Comparison of ENCODE assay signal across 15 mouse cellular contexts in genomic region chr15:103551053-103551452, GRCm38 (mm10). TPM values are rescaled to one million over a fixed set of nuclear protein-coding genes. Genes with fewer than 3 reads are reported as not detected.
"Had no signal": no experiment of that assay in that cellular context is flagged by ENCODE, and none has a peak within 500 bp of the region (broad histone marks: within the 10 kb centered on the region; RNA-seq: fewer than 3 reads in every experiment).

No protein-coding gene starts in this region.

- H3K9me3 ChIP-seq: limb, embryonic 15.5 days; liver, embryonic 13.5 days; lung, embryonic 15.5 days; midbrain, embryonic 13.5 days; neural tube, embryonic 13.5 days had no signal

- DNase-seq: kidney, adult 8-10 months; kidney, postnatal 36 days; layer of hippocampus, adult 9-11 months; liver, embryonic 13.5 days; liver, postnatal 0 days; right cerebral cortex, adult 18-20 months; right cerebral cortex, postnatal 25 days had no signal

- H3K27ac ChIP-seq: limb, embryonic 15.5 days; liver, embryonic 13.5 days; lung, embryonic 15.5 days; midbrain, embryonic 13.5 days; neural tube, embryonic 13.5 days had no signal

- H3K27me3 ChIP-seq: limb, embryonic 15.5 days; liver, embryonic 13.5 days; lung, embryonic 15.5 days; midbrain, embryonic 13.5 days; neural tube, embryonic 13.5 days had no signal

- H3K4me1 ChIP-seq: limb, embryonic 15.5 days; liver, embryonic 13.5 days; lung, embryonic 15.5 days; midbrain, embryonic 13.5 days; neural tube, embryonic 13.5 days had no signal

- H3K4me3 ChIP-seq: limb, embryonic 15.5 days; liver, embryonic 13.5 days; lung, embryonic 15.5 days; midbrain, embryonic 13.5 days; neural tube, embryonic 13.5 days had no signal

- H3K4me2 ChIP-seq: limb, embryonic 15.5 days; liver, embryonic 13.5 days; lung, embryonic 15.5 days; midbrain, embryonic 13.5 days; neural tube, embryonic 13.5 days had no signal

- ATAC-seq: liver, postnatal 0 days had no signal

- H3K36me3 ChIP-seq: limb, embryonic 15.5 days; liver, embryonic 13.5 days; lung, embryonic 15.5 days; midbrain, embryonic 13.5 days; neural tube, embryonic 13.5 days had no signal

- H3K9ac ChIP-seq: limb, embryonic 15.5 days; liver, embryonic 13.5 days; liver, postnatal 0 days; lung, embryonic 15.5 days; midbrain, embryonic 13.5 days; neural tube, embryonic 13.5 days had no signal

RNA-seq across cellular contexts. Expression of gene Glycam1, which starts 13.8 kb away (rescaled TPM):
- polyA plus RNA-seq: kidney, embryonic 16.5 days; limb, embryonic 15.5 days; liver, embryonic 13.5 days; liver, postnatal 0 days; lung, embryonic 15.5 days; midbrain, embryonic 13.5 days; midbrain, postnatal 0 days; neural tube, embryonic 13.5 days; stomach, embryonic 16.5 days; thymus, postnatal 0 days had no signal
